Mouse (Mus musculus) bone marrow, adult 2 months (tissue): ENCODE data around the gene Fiz1. TPM values are rescaled to one million over a fixed set of nuclear protein-coding genes. Genes with fewer than 3 reads are reported as not detected.
"Not testable (repeated sequence)": the region's sequence is repeated elsewhere in the genome, so short reads cannot be mapped to it uniquely, and the experiment has no call there.

Source experiments
- H3K27ac ChIP-seq: fragments of 200-500 bp; 2 replicates; pipeline ENCODE4 v1.5.1; 2012; ENCODE audit warnings: low read depth, mild to moderate bottlenecking, control low read depth, inconsistent platforms, low read length; ENCODE audit not compliant: control insufficient read depth, poor library complexity, insufficient read depth
- H3K4me1 ChIP-seq: fragments of 200-500 bp; 2 replicates; pipeline ENCODE4 v1.6.1; 2011; ENCODE audit warnings: low read length; ENCODE audit not compliant: control insufficient read depth, insufficient read depth
- H3K4me3 ChIP-seq: fragments of 200-500 bp; replicated peaks from 2 replicates; pipeline ENCODE3; 2011; ENCODE audit warnings: mild to moderate bottlenecking, low read depth, low read length, control low read depth; ENCODE audit not compliant: control insufficient read depth
- CTCF ChIP-seq: fragments of 200-500 bp; IDR thresholded peaks from 2 replicates; pipeline ENCODE4 v1.5.1; 2011; ENCODE audit warnings: low read length, control low read depth; ENCODE audit not compliant: control insufficient read depth, insufficient read depth
- POLR2A ChIP-seq: fragments of 200-500 bp; IDR thresholded peaks from 2 replicates; pipeline ENCODE4 v1.6.1; 2011; ENCODE audit warnings: low read depth, mild to moderate bottlenecking, control low read depth, low read length, borderline replicate concordance; ENCODE audit not compliant: control insufficient read depth
- WGBS: fragments of 180-500 bp; shearing (Covaris S2); methylation state at CpG from one replicate; pipeline ENCODE4 v1.1.7; 2018; 5-methylcytosine and 5-hydroxymethylcytosine counted together
- polyA plus RNA-seq: library from polyadenylated mRNA; stranded (reverse); fragments of >200 nt; gene quantifications from 2 replicates; pipeline ENCODE4 v1.2.4, GENCODE M21; 2011; ENCODE audit warnings: low replicate concordance; ENCODE audit not compliant: missing spikeins, insufficient read depth, insufficient read length

Gene Fiz1
- polyA plus RNA-seq, 1 experiment = 18.9 TPM

GRCm38 (mm10) chr7:5017931-5018330 lies 3.4 kb upstream of the Fiz1 start:
- 93% methylated on average over 21 of the region's 21 CpGs for WGBS
- Histone ChIP-seq H3K4me3 (no peak overlapping the region), H3K27ac (no peak overlapping the region), H3K4me1 (no peaks in the 10 kb centered on the region; the same call in 1 of the 2 replicates)
- 0 out of 2 replicates have a peak, but pooled peaks have one; percentile 29 for TF ChIP-seq POLR2A
- no peak for TF ChIP-seq CTCF

GRCm38 (mm10) chr7:5017352-5017751 lies 2.9 kb upstream of the Fiz1 start:
- Histone ChIP-seq H3K4me1 (no peaks in the 10 kb centered on the region; the same call in 1 of the 2 replicates), H3K4me3 (no peak overlapping the region), H3K27ac (no peak overlapping the region)
- 81% methylated on average over 16 of the region's 16 CpGs for WGBS
- TF ChIP-seq POLR2A = no peak
- no peak for TF ChIP-seq CTCF

DNA sequence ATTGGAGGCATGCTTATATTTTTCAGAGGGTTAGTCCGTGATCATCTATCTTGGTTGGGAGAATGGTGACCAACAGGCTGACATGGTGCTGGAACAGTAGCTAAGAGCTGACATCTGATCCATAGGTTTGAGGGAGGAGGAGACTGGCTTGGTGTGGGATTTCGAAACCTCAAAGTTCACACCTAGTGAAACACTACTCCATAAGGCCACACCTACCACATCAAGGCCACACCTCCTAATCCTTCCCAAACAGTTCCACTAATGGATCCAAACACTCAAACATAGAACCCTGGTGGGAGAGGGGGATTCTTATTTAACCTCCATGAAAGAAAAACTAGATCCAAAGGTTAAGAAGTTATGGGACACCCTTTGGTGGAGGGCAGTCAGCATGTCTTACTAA lies 2.4 kb upstream of the Fiz1 start:
- H3K4me1 ChIP-seq = no peaks in the 10 kb centered on the region; the same call in 1 of the 2 replicates
- H3K27ac ChIP-seq = no peak overlapping the region

DNA sequence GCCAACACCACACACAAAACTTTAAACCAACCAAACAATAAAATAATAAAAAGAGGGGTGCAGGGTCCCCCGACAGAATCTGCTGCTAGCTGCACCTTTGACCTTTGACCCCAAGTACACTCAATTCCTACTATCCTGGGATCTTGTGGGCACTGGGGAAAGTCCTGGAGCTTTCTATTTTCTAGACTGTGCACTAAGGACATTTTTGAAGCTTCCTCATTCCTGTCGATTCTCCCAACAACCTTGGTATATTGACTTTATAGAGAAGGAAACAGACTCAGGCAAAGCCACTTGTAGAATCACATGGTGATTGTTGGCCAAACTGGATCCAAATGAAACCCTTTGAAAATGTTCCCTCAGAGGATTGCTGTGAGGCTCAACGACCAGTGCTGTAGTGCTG lies 1.6 kb upstream of the Fiz1 start:
- 36% methylated on average over 3 of the region's 3 CpGs for WGBS
- Histone ChIP-seq H3K4me3 (peak overlapping the region; percentile 98), H3K27ac (peak overlapping the region; percentile 100), H3K4me1 (no peaks in the 10 kb centered on the region; the same call in 1 of the 2 replicates)
- TF ChIP-seq POLR2A = no peak
- no peak for TF ChIP-seq CTCF

More for the DNA sequence above, 2.4 kb upstream of the Fiz1 start:
- 92% methylated on average over 2 of the region's 2 CpGs for WGBS
- H3K4me3 ChIP-seq = no peak overlapping the region
- no peak for TF ChIP-seq POLR2A

DNA sequence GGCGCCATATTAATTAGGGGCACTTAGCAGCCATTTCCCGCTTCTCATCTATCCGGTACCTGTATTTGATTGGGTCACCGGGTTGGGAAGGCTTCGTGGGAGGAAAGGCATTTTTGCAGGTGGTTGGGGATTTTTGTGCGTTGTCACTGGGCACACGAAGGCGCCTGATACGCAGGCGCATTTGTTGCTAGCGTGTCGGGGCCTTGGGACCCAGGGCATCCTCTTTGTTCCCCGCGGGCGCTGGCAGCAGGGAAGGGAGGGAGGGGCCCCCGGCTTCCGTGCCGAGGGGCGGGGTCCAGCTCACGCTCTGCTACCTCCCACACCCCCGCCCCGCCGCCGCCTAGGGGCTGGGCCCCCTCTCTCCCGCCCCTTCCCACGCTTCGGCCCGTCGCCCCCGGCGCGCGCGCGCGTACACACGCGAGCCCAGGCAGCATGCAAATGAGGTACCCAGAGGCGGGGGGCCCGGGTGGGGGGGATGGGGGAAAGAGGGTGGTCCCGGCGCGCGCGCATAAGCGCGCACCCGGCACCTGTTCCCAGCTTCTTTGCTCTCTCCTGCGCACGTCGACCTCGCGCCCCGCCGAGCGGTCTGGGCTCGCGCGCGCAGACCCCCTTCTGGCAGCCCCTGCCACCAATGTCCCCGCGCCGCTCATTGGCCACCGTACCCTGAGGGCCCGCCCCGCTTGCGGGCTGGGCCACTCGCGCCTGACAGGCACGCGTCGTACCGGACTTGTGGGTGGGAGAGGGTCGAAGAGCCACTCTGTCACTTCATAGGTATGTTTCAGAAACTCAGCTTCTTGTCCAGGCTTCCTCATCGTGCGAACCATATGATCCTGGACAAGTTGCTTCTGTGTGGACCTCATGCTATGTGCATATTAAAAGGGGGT lies 863 bp upstream of the Fiz1 start, which contains the start of gene Gm44973:
TSS of gene Gm44973 (plus strand) at position 379 of the 884 bp plus-strand sequence.
- TF ChIP-seq CTCF (no peak), POLR2A (peak; percentile 37; the same call in 1 of the 2 replicates)
- WGBS = under 1% methylated on average over 74 of the region's 76 CpGs
- peak within 1 kb of the TSS; percentile 98 for H3K4me3 ChIP-seq
- H3K27ac ChIP-seq = peak within 1 kb of the TSS; percentile 100
- H3K4me1 ChIP-seq = no peaks in the 10 kb centered on the region; the same call in 1 of the 2 replicates

DNA sequence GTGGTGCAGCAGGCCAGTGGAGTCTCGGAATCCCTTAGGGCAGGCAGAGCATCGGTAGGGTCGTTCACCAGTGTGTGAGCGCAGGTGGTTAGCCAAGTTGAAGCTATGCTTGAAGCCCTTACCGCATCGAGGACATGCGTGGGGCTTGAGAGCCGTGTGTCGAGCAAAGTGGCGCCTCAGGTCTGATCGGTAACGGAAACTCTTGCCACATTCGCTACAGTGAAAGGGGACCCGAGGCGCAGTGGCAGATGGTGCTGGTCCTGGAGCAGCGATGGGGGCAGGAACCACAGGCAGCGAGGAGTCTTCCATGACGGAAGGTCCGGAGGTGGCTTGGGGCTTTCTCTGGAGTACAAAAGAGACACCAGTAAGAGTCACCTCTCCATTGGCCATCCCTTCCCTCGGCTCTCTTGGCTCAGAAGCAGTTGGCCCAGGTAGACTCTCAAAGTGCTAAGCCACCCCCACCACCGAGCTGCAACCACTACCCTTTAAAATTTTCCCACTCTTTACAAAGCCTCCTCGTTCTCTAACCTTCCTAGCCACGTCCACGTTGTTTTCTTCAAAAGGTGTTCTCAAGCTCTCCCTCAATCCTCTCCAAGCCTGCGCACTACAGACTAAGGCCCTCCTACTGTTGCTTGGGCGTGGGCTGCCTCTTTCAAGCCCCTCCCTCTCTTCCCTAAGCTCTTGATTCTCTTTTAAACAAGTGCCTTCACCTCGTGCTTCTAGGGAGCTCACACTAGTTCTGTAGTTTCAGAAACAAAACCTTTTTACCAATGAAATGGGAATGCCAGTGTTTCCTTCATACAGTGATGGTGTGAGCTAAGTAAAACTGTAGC lies 1.6 kb downstream of the Fiz1 start:
- Histone ChIP-seq H3K4me3 (peak overlapping the region; percentile 3), H3K27ac (peak overlapping the region; percentile 47; the same call in 1 of the 2 replicates), H3K4me1 (no peaks in the 10 kb centered on the region; the same call in 1 of the 2 replicates)
- 77% methylated on average over 27 of the region's 27 CpGs for WGBS
- TF ChIP-seq CTCF = no peak
- no peak for TF ChIP-seq POLR2A

- no peak overlapping the region for H3K27ac ChIP-seq
- H3K4me1 ChIP-seq = no peaks in the 10 kb centered on the region
- TF ChIP-seq POLR2A (no peak), CTCF (no peak)
- 93% methylated on average over 26 of the region's 26 CpGs for WGBS
- H3K4me3 ChIP-seq = no peak overlapping the region
Measured at GRCm38 (mm10) chr7:5008229-5008628, 6.3 kb downstream of the Fiz1 start.

DNA sequence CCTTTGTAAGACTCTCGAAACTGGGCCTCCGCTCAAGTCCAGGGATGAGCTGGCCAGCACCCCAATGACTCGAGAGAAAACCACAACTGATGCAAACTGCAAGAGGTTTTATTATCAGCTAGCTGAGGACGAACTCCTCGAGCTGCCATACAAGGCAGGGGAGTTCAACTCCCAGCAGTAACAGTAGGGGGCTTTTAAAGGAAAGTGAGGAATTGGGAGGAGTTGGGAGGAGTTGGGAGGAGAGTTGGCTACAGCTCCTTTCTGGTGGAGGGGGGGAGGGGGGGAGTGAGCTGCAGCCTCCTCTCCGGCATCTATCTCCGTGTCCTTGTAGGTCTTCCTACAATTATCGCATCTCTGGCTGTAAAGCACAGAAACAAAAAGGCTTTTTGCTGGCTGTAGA lies 11.6 kb downstream of the Fiz1 start:
- WGBS = 80% methylated on average over 8 of the region's 8 CpGs
- H3K4me3 ChIP-seq, H3K27ac ChIP-seq, H3K4me1 ChIP-seq: not testable (repeated sequence)
